Mouse (Mus musculus): ENCODE results near the gene Kdm5b.

Gene Kdm5b

DNA sequence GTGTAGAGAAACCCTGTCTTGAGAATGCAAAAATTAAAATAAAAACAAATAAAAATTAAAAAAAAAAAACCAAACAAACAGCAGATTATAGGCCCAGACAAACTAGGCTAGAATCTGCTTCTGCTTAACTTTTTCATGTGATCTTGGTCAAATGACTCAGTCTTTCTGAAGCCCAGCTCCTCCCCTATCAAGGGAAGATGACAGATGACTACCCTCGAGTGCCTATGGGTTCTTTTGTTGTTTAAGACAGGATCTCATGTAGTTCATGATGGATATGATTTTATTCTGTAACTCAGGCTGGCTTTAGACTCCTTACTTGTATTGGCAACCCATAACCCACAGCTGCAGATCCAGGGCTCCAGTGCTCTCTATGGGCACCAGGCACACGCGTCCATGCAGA, 8.1 kb upstream of the Kdm5b start:
- no peak for DNase-seq

GRCm38 (mm10) chr1:134552396-134552795, 7.6 kb upstream of the Kdm5b start:
- DNase-seq: no peak

GRCm38 (mm10) chr1:134555240-134555870, 4.6 kb upstream of the Kdm5b start:
- DNase-seq: no peak

- DNase-seq: peak; percentile 12 to 58
These were observed 3.9 kb upstream of the Kdm5b start for GRCm38 (mm10) chr1:134555871-134556670.

DNA sequence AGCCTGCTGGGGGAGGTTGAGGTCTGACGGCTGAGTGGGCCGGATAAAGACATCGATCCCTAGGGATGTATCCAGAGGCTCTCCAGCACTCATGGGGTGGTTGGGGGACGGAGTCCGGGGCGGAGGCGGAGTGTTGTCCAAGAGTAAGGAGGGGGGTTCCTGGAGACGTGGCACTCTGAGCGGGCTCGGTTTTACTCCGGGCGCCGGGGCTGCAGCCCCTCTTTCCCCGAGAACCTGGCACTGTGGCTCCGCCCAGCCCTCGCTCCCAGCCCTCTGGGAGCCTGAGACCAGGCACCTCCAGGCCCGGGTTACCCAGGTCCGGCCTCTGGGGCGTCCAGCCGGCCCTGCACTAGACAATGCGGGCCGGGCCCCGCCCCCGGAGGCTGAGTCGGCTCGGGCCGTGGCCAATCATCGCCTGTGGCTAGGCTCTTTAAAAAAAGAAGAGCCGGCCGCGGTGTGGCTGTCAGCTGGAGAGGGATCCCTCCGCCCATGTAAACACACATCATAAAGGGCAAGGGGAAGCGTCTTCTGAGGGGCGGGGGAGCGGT, 3.2 kb upstream of the Kdm5b start:
- DNase-seq: peak; percentile 98

GRCm38 (mm10) chr1:134558511-134558910, 1.5 kb upstream of the Kdm5b start:
- DNase-seq: no peak

DNA sequence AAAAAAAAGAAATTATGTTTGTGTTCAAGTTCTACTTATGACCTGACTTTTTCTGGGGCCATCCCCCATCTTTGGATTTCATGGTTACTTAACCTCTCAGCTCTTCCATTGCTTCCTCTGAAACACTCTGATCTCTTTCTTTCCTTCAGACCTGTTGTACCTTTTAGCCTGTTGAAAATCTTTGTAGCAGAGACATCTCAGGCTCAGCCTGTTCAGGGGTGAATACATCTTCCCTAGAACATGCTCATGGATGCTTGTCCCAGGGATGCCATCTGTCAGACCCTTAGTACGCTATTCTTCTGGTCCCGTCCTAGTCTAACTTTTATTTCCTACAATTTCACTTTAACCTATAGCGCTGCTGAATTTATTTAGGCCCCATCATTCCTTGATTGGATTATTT, 745 bp upstream of the Kdm5b start:
- DNase-seq: no peak

- peak; percentile 38 to 68 for DNase-seq
These were observed 425 bp downstream of the Kdm5b start for GRCm38 (mm10) chr1:134560396-134560795.

- peak in 1 of 2 experiments; percentile 49 for DNase-seq
These were observed 1.1 kb downstream of the Kdm5b start for GRCm38 (mm10) chr1:134560801-134561769.

- DNase-seq: no peak
These were observed 1.8 kb downstream of the Kdm5b start for GRCm38 (mm10) chr1:134561770-134562143.

GRCm38 (mm10) chr1:134562457-134562856, 2.5 kb downstream of the Kdm5b start:
- no peak for DNase-seq

DNA sequence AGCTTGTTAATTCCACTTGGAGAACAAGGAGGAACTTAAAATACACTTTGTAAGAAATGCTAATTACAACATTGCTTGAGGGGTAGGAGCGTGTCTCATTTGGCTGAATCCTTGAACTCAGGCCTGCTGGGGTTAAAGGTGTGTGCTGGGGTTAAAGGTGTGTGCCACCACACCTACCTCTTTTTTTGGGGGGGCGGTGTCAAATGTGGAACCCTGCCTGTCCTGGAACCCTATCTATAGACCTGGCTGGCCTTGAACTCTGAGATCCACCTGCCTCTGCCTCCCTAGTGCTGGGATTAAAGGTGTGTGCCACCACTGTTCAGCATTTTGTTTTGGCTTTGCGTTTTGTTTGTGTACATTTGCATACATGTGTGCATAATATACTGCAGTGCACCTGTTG, 3.8 kb downstream of the Kdm5b start:
- no peak for DNase-seq

GRCm38 (mm10) chr1:134567511-134567910, 7.5 kb downstream of the Kdm5b start:
- DNase-seq: no peak

- DNase-seq: no peak
These were observed 10.2 kb downstream of the Kdm5b start for GRCm38 (mm10) chr1:134570171-134570570.

GRCm38 (mm10) chr1:134570631-134571030, 10.7 kb downstream of the Kdm5b start:
- DNase-seq: no peak

- DNase-seq: no peak
These were observed 13.4 kb downstream of the Kdm5b start for GRCm38 (mm10) chr1:134573300-134573931.

- DNase-seq: no peak
These were observed 14.0 kb downstream of the Kdm5b start for GRCm38 (mm10) chr1:134573932-134574315.

DNA sequence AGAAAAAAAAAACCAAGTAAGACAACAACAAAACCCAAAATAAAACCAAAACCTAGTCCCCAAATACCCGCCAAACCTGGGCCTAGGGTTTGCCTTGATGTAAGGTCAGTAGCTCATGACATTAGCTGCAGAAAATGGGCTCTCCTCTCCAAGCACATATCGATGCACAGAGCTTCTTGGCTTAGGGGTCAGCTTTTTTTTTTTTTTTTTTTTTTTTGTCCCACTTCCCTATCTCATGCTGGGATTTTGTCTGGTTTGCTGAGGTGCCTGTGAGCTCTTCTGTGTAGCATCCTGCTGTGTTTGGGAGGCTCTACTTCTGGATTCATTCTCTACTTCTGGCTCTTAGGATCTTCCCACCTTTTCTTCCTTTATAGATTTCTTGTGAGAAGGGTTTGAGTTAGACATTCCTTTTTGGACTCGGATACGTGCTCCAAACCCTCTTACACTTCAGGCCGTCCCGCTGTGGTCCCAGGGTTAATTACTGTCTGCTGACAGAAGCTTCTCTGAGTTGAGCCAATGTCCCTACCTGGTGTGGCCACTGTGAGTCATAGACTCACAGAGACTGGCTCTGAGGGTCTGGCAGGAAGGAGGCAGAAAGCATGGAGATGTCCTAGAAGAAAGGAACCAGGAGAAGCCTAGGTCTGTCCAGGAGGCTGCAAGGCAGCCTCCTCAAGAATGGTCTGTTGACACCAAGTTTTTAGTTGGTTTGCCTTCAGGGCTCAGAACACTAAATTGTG, 17.6 kb downstream of the Kdm5b start:
- DNase-seq: no peak

DNA sequence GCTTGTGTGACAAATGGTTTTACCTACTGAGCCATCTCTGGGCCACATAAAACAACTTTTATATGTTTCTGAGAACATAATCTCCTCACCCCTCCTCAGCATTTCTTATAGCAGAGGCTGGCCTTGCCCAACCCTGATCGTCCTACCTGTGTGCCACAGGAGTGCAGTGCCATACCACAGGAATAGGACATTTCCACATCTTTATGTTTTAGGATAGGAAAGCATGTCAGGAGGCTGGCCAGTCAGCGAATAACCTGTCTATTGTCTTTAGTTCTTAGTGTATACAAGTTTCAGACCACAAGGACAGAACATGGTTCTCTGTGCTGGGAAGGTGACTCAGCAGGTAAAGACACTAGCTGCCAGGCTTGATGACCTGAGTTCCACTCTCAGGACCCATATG, 20.8 kb downstream of the Kdm5b start:
- no peak for DNase-seq

- no peak for DNase-seq
These were observed 23.6 kb downstream of the Kdm5b start for GRCm38 (mm10) chr1:134583560-134583959.

DNA sequence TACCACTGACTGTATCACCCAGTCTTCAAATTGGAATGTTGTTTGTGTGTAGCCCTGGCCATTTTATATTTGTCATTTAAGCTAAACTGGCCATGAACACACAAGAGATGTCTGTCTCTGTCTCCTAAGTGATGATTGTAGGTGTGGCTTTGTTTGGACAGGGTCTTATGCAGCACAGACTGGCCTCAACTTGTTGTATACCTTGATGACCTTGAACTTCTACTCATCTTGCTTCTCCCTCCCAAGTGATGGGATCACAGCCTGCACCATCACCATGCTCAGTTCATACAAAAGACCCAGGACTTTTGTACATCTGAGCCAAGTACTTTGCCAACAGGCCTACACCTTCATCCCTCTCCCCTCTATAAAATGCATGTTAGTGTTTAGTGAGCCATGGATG, 29.7 kb downstream of the Kdm5b start:
- DNase-seq: no peak

- DNase-seq: peak; percentile 5 to 12
These were observed 31.8 kb downstream of the Kdm5b start for GRCm38 (mm10) chr1:134591773-134592172.

Measured in kidney, postnatal 36 days (tissue).